Mouse (Mus musculus): ENCODE measurements around the gene H2-Ob. TPM values are rescaled to one million over a fixed set of nuclear protein-coding genes. Genes with fewer than 3 reads are reported as not detected.

H2-Ob gene
- polyA plus RNA-seq, 1 experiment from 2014 or later = 0.24 TPM

- Histone ChIP-seq H3K9ac (ENCODE audit: low read depth, low read length) (peak overlapping the region; percentile 73), H3K36me3 (ENCODE audit: control insufficient read depth, insufficient read depth, low read length) (no peaks in the 10 kb centered on the region), H3K4me3 (ENCODE audit: low read depth, low read length) (peak overlapping the region; percentile 70), H3K27ac (replicated peaks; ENCODE audit: low read depth, low read length) (no peak overlapping the region), H3K9me3 (ENCODE audit: control insufficient read depth, low read length) (0 out of 2 replicates have a peak, but pooled peaks cover 3% of the 10 kb centered on the region), H3K4me2 (ENCODE audit: low read depth, low read length) (peak overlapping the region; percentile 89), H3K27me3 (replicated peaks; ENCODE audit: control insufficient read depth, insufficient read depth, low read length) (peaks cover 39% of the 10 kb centered on the region), H3K4me1 (ENCODE audit: control insufficient read depth, insufficient read depth, low read length) (no peaks in the 10 kb centered on the region)
- 10% methylated on average over 18 of the region's 18 CpGs for WGBS
- DNase-seq (ENCODE audit: low spot score) = no peak
- ATAC-seq (ENCODE audit: low read depth) = no peak
Measured at GRCm38 (mm10) chr17:34205021-34205745, 33.5 kb upstream of the H2-Ob start.

DNA sequence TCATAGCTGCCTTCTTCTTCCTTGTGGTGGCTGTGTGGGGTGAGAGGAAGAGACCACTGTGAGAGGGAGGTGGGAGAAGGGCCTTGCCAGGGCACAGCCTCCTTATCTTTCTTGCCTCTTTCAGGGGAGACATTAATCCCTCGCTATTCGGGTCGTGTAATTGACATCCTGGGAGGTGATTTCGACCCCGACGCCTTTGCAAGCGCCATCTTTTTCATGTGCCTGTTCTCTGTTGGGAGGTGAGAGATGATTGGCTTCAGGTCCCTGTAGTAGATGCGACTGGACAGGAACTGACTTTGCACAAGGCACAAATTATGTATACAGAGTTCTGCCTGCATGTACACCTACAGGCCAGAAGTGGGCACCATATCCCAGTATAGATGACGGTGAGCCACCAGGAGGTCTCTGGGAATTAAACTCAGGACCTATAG is 32.9 kb upstream of the H2-Ob start:
- H3K9me3 ChIP-seq (ENCODE audit: control insufficient read depth, low read length) = 0 out of 2 replicates have a peak, but pooled peaks cover 3% of the 10 kb centered on the region
- 19% methylated on average over 9 of the region's 9 CpGs for WGBS
- DNase-seq (ENCODE audit: low spot score) (peak; percentile 41), ATAC-seq (ENCODE audit: low read depth) (no peak)
- H3K27me3 ChIP-seq (replicated peaks; ENCODE audit: control insufficient read depth, insufficient read depth, low read length) = peaks cover 42% of the 10 kb centered on the region
- no peak overlapping the region for H3K4me3 ChIP-seq (ENCODE audit: low read depth, low read length)
- H3K4me1 ChIP-seq (ENCODE audit: control insufficient read depth, insufficient read depth, low read length) = no peaks in the 10 kb centered on the region
- H3K4me2 ChIP-seq (ENCODE audit: low read depth, low read length) = no peak overlapping the region
- no peak overlapping the region for H3K27ac ChIP-seq (replicated peaks; ENCODE audit: low read depth, low read length)
- no peak overlapping the region for H3K9ac ChIP-seq (ENCODE audit: low read depth, low read length)
- H3K36me3 ChIP-seq (ENCODE audit: control insufficient read depth, insufficient read depth, low read length) = no peaks in the 10 kb centered on the region

DNA sequence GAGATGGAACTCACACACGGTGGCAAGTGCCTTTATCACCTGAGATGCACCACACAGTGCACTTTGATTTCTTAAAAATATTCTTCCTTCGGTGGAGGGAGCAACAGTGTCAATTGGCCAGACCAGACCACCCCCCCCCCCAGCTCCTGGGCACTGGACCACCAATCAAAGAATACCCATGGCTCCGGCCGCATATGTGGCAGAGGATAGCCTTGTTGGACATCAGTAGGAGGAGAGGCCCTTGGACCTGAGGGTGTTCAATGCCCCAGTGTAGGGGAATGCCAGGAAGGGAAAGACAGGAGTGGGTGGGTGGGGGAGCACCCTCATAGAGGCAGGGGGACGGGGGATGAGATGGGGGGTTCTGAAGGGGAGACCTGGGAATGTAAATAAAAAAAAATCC is 32.0 kb upstream of the H2-Ob start:
- Histone ChIP-seq H3K27ac (replicated peaks; ENCODE audit: low read depth, low read length) (no peak overlapping the region), H3K9ac (ENCODE audit: low read depth, low read length) (no peak overlapping the region), H3K27me3 (replicated peaks; ENCODE audit: control insufficient read depth, insufficient read depth, low read length) (peaks cover 49% of the 10 kb centered on the region), H3K4me1 (ENCODE audit: control insufficient read depth, insufficient read depth, low read length) (no peaks in the 10 kb centered on the region), H3K4me3 (ENCODE audit: low read depth, low read length) (no peak overlapping the region), H3K36me3 (ENCODE audit: control insufficient read depth, insufficient read depth, low read length) (no peaks in the 10 kb centered on the region), H3K4me2 (ENCODE audit: low read depth, low read length) (no peak overlapping the region), H3K9me3 (ENCODE audit: control insufficient read depth, low read length) (0 out of 2 replicates have a peak, but pooled peaks cover 3% of the 10 kb centered on the region)
- WGBS = 86% methylated on average over 5 of the region's 5 CpGs
- no peak for DNase-seq (ENCODE audit: low spot score)
- ATAC-seq (ENCODE audit: low read depth) = no peak

DNA sequence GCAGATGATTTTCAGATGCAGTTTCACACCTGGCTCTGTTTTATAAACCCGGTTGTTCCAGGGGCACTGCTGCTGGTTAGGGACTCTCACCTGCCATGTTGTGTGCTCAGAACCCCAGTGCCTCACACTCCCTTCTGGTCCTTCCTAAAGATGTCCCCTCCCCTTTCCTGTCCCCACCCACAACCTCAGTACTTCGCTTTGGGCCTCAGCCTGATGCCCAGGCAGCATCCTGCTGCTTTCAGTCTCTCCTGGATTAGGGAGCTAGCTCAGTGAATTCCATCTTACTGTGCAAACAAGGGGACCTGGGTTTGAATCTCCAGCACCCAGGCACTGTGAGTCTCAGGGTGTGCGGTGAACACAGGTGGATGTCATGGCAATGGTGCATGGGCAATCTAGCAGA is 31.2 kb upstream of the H2-Ob start:
- Histone ChIP-seq H3K9ac (ENCODE audit: low read depth, low read length) (no peak overlapping the region), H3K36me3 (ENCODE audit: control insufficient read depth, insufficient read depth, low read length) (no peaks in the 10 kb centered on the region), H3K4me3 (ENCODE audit: low read depth, low read length) (no peak overlapping the region), H3K4me2 (ENCODE audit: low read depth, low read length) (no peak overlapping the region), H3K27ac (replicated peaks; ENCODE audit: low read depth, low read length) (no peak overlapping the region), H3K9me3 (ENCODE audit: control insufficient read depth, low read length) (0 out of 2 replicates have a peak, but pooled peaks cover 3% of the 10 kb centered on the region), H3K4me1 (ENCODE audit: control insufficient read depth, insufficient read depth, low read length) (no peaks in the 10 kb centered on the region), H3K27me3 (replicated peaks; ENCODE audit: control insufficient read depth, insufficient read depth, low read length) (peaks cover 56% of the 10 kb centered on the region)
- ATAC-seq (ENCODE audit: low read depth) (no peak), DNase-seq (ENCODE audit: low spot score) (no peak)
- 56% methylated on average over 3 of the region's 3 CpGs for WGBS

DNA sequence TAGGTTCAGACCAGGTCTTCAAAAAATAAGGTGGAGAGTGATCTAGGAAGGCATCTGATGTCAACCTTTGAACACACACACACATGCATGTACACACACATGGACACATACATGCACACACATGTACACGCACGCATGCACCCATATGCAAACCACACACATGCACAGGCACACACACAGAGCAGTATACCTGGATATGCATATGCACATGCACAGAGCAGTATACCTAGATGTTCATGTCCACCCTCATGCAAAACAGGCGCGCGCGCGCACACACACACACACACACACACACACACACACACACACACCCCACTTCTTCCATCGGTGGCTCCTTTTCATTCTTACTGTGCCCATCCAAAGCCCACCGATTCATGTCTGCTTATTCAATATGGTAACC is 30.8 kb upstream of the H2-Ob start:
- peaks cover 60% of the 10 kb centered on the region for H3K27me3 ChIP-seq (replicated peaks; ENCODE audit: control insufficient read depth, insufficient read depth, low read length)
- H3K4me3 ChIP-seq (ENCODE audit: low read depth, low read length) = no peak overlapping the region
- H3K36me3 ChIP-seq (ENCODE audit: control insufficient read depth, insufficient read depth, low read length) = no peaks in the 10 kb centered on the region
- H3K9me3 ChIP-seq (ENCODE audit: control insufficient read depth, low read length) = 0 out of 2 replicates have a peak, but pooled peaks cover 3% of the 10 kb centered on the region
- H3K27ac ChIP-seq (replicated peaks; ENCODE audit: low read depth, low read length) = no peak overlapping the region
- H3K4me1 ChIP-seq (ENCODE audit: control insufficient read depth, insufficient read depth, low read length) = no peaks in the 10 kb centered on the region
- ATAC-seq (ENCODE audit: low read depth) (no peak), DNase-seq (ENCODE audit: low spot score) (no peak)
- 92% methylated on average over 9 of the region's 9 CpGs for WGBS
- no peak overlapping the region for H3K4me2 ChIP-seq (ENCODE audit: low read depth, low read length)
- H3K9ac ChIP-seq (ENCODE audit: low read depth, low read length) = no peak overlapping the region

- peaks cover 64% of the 10 kb centered on the region for H3K27me3 ChIP-seq (replicated peaks; ENCODE audit: control insufficient read depth, insufficient read depth, low read length)
- ATAC-seq (ENCODE audit: low read depth) = no peak
- 24% methylated on average over 10 of the region's 10 CpGs for WGBS
Measured at GRCm38 (mm10) chr17:34208421-34208820, 30.3 kb upstream of the H2-Ob start.

GRCm38 (mm10) chr17:34209680-34210079 is 29.0 kb upstream of the H2-Ob start:
- 0 out of 2 replicates have a peak, but pooled peaks cover 3% of the 10 kb centered on the region for H3K9me3 ChIP-seq (ENCODE audit: control insufficient read depth, low read length)
- no peak overlapping the region for H3K9ac ChIP-seq (ENCODE audit: low read depth, low read length)

More at GRCm38 (mm10) chr17:34208421-34208820, 30.3 kb upstream of the H2-Ob start:
- 0 out of 2 replicates have a peak, but pooled peaks cover 3% of the 10 kb centered on the region for H3K9me3 ChIP-seq (ENCODE audit: control insufficient read depth, low read length)
- H3K4me2 ChIP-seq (ENCODE audit: low read depth, low read length) = no peak overlapping the region
- no peaks in the 10 kb centered on the region for H3K4me1 ChIP-seq (ENCODE audit: control insufficient read depth, insufficient read depth, low read length)
- no peak overlapping the region for H3K27ac ChIP-seq (replicated peaks; ENCODE audit: low read depth, low read length)
- H3K9ac ChIP-seq (ENCODE audit: low read depth, low read length) = no peak overlapping the region
- H3K4me3 ChIP-seq (ENCODE audit: low read depth, low read length) = no peak overlapping the region
- H3K36me3 ChIP-seq (ENCODE audit: control insufficient read depth, insufficient read depth, low read length) = no peaks in the 10 kb centered on the region
- no peak for DNase-seq (ENCODE audit: low spot score)

DNA sequence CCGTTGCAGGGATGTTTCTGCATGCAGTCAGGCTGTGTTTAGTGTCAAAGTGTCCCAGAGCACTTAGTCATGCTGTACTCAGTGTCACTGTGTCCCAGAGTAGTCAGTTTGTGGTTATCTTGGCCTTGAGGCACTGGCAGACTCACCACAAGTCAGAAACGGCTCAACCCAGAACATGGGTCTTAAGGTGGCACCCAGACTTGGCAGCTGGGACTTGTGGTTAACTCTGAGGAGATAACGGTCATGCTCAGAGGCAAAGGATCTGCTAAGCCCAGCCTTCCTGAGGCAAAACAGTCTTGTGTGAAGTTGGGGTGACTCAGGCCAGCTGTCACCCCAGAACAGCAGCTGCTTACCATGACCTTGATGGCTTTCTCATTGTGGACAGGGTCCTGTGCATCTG is 28.1 kb upstream of the H2-Ob start:
- 58% methylated on average over 3 of the region's 3 CpGs for WGBS
- H3K36me3 ChIP-seq (ENCODE audit: control insufficient read depth, insufficient read depth, low read length) = no peaks in the 10 kb centered on the region
- H3K4me3 ChIP-seq (ENCODE audit: low read depth, low read length) = no peak overlapping the region
- 0 out of 2 replicates have a peak, but pooled peaks cover 3% of the 10 kb centered on the region for H3K9me3 ChIP-seq (ENCODE audit: control insufficient read depth, low read length)
- no peak overlapping the region for H3K4me2 ChIP-seq (ENCODE audit: low read depth, low read length)
- peaks cover 68% of the 10 kb centered on the region for H3K27me3 ChIP-seq (replicated peaks; ENCODE audit: control insufficient read depth, insufficient read depth, low read length)
- H3K4me1 ChIP-seq (ENCODE audit: control insufficient read depth, insufficient read depth, low read length) = no peaks in the 10 kb centered on the region
- no peak overlapping the region for H3K27ac ChIP-seq (replicated peaks; ENCODE audit: low read depth, low read length)
- no peak overlapping the region for H3K9ac ChIP-seq (ENCODE audit: low read depth, low read length)
- no peak for ATAC-seq (ENCODE audit: low read depth)
- no peak for DNase-seq (ENCODE audit: low spot score)

More at GRCm38 (mm10) chr17:34209680-34210079, 29.0 kb upstream of the H2-Ob start:
- DNase-seq (ENCODE audit: low spot score) (no peak), ATAC-seq (ENCODE audit: low read depth) (no peak)
- H3K27me3 ChIP-seq (replicated peaks; ENCODE audit: control insufficient read depth, insufficient read depth, low read length) = peaks cover 69% of the 10 kb centered on the region
- no peak overlapping the region for H3K27ac ChIP-seq (replicated peaks; ENCODE audit: low read depth, low read length)
- H3K4me2 ChIP-seq (ENCODE audit: low read depth, low read length) = no peak overlapping the region
- H3K36me3 ChIP-seq (ENCODE audit: control insufficient read depth, insufficient read depth, low read length) = no peaks in the 10 kb centered on the region
- H3K4me1 ChIP-seq (ENCODE audit: control insufficient read depth, insufficient read depth, low read length) = no peaks in the 10 kb centered on the region
- no peak overlapping the region for H3K4me3 ChIP-seq (ENCODE audit: low read depth, low read length)
- 45% methylated on average over 3 of the region's 3 CpGs for WGBS

All from embryonic facial prominence, embryonic 14.5 days (tissue).